Mouse (Mus musculus) gastrocnemius, postnatal 25 days (tissue): Measurements from ENCODE around the gene Emc1. TPM values are rescaled to one million over a fixed set of nuclear protein-coding genes. Genes with fewer than 3 reads are reported as not detected.
"Not testable (repeated sequence)": the region's sequence is repeated elsewhere in the genome, so short reads cannot be mapped to it uniquely, and the experiment has no call there.

Experiments
- DNase-seq: peaks from one replicate; pipeline ENCODE4 v3.0.0; 2022
- total RNA-seq, 2 experiments: library from RNA; stranded (reverse); gene quantifications; 1 replicate in 1 of 2; 2 replicates in 1 of 2; pipeline ENCODE4 v1.2.3; 2021

The Emc1 gene
- total RNA-seq, 2 experiments from 2014 or later: 26.3 to 28.4 TPM

DNA sequence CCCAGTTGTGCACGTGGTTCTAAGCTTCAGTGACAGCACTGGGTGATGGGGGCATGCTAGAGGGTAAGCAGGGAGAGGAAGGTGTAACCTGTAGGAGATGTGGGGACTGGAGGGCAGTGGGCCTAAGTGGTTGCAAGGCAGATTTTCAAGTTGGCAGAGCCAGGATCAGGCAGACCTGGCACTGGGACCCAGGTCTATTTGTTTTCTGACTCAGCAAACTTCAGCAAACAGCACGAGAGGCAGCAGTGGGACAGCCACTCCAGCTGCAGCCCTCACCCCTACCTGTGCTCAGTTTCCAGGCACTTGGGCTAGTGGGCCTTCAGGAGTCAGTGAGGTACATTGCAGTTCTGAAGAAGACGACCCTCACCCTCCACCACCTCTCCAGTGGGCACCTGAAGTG, 4.8 kb downstream of the Emc1 start:
- no peak for DNase-seq

DNA sequence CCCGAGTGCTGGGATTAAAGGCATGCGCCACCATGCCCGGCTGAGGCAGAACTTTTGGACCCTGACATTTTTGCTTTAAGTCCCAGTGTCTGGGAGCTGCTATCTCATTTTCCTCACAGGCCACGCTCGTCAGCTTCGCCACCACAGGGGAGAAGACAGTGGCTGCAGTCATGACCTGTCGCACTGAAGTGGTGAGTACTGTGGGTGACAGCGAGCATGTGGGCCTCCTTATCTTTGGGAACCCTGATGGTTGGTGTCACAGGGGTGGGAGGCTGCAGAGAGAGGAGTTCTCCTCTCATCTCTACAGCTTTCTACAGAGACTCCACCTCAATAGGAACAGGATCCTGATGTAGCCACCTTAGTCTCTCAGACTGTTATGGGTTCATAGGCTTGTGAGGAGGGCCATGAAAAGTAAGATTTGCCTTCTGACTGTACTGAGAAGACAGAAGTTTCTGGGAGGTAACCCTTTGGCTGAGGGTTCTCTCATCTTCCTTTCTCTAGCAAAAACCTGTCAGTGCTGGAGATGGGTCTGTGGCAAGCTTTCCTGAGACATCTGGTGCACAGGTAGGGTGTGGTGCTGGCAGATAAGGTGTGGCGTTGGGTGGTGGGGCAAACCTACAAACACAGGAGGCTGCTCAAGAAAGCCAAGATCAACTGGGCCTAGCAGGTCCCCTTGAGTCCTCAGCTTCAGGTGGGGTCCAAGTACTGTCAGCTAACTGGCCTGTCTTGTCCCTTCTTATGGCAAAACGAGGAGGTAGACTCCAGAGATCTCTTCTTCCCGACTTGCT, 8.6 kb downstream of the Emc1 start:
- DNase-seq: no peak

DNA sequence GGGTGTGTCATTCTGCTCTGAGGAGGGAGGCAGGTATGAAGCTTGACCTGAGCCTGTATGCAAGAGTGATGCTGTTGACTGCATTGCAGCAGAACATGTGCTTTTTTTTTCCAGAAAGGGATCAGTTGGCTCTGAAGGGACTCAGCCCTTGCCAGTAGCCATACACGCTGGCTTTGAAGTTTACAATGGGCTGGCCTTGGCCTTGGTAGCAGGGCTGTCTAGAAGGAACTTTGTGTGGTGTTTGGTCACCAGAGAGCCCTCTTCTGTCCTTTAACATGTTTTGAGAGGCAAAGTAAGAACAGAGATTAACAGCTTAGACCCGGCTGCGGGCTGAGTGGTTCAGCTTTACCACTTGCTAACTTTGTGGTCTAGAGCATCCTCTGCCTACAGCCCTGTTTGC, 14.9 kb downstream of the Emc1 start:
- DNase-seq: no peak

DNA sequence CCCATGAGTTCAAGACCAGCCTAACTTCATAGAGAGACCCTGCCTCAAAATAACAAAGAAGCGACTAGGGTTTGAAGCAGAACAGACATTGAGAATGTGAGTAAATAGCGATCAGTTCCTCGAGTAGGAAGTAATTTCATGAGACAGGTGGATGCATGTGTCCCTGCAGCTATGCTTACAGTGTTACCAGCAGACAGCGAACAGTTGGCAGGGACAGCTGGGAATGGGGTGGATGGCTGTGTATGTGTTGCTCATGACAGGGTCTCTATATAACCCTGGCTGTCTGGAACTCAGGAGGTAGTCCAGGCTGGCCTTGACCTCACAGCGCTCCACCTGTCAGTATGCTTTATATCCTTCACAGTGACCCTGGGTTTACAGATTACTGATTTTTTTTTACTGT, 15.7 kb downstream of the Emc1 start:
- DNase-seq: no peak

DNA sequence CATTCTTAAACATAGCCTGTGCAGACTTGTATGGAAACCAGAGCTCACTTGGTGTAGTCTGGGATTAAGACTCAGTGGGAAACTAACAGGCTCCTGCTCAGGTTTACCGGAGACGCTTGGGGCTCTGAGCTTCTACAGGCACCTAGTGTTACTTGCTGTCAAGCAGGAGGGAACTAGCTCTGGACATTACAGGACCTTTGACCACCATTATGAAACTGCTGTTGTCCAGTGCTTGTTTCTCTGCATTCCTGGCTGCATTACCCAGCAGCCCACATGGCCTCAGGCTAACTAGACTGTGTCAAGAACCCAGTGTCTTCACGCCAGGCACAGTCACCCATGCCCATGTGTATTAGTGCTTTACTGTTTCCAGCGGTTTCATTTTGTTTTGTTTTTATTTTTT, 20.7 kb downstream of the Emc1 start:
- DNase-seq: no peak

DNA sequence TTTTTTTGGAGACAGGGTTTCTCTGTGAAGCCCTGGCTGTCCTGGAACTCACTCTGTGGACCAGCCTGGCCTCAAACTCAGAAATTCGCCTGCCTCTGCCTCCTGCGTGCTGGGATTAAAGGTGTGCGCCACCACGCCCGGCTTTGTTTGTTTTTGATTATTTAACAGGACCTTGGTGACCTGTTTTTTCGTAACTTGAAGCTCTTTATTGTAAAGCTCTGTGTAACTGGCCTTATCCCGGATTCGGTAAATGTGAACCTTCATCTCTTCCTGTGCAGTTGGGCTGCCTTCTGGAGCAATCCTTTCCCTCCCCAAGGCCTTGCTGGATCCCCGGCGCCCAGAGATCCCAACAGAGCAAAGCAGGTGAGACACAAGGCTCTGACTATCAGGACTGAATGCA, 21.1 kb downstream of the Emc1 start:
- no peak for DNase-seq

DNA sequence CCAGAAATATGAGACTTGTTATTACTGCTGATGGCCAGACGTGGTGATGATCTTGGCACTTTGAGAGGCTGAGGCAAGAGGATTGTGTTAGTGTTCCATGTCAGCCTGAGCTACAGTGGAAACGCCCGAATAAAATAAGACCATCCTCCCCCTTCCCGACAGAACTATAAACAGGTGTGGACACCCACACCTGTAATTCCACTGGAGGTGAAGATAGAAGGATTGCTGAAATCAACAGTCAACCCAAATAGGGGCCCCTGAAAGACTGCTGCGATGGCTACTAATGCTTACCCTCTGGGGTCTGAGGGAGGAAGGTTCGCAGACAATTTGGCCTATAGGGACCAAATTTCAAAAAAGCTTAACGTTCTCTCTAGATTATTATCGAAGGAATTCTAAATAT, 27.3 kb downstream of the Emc1 start:
- no peak for DNase-seq

DNA sequence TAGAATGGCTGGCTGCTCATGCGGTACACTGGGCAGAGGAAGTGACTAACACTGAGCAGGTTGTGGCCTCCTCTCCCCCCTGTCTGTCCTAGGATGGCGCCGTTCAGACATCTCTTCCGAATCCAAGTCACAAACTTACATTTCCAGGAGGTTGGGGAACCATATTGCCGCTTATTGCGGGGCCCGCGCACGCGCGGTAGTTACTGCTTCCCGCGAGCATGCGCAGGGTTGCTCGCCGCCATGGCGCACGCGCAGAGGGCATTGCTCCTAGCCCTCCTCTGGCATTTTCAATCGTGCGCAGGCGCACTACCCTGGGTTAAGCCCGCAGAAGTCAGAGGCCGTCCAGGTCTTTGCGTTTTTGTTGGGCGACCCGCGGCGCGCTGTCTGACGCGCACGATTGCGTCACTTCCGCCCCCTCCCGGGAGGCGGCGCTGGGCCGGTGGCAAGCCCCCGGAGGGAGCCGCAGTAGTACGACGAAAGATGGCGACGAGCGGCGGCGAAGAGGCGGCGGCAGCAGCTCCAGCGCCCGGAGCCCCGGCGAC, 27.9 kb downstream of the Emc1 start:
- peak; percentile 99 for DNase-seq

DNA sequence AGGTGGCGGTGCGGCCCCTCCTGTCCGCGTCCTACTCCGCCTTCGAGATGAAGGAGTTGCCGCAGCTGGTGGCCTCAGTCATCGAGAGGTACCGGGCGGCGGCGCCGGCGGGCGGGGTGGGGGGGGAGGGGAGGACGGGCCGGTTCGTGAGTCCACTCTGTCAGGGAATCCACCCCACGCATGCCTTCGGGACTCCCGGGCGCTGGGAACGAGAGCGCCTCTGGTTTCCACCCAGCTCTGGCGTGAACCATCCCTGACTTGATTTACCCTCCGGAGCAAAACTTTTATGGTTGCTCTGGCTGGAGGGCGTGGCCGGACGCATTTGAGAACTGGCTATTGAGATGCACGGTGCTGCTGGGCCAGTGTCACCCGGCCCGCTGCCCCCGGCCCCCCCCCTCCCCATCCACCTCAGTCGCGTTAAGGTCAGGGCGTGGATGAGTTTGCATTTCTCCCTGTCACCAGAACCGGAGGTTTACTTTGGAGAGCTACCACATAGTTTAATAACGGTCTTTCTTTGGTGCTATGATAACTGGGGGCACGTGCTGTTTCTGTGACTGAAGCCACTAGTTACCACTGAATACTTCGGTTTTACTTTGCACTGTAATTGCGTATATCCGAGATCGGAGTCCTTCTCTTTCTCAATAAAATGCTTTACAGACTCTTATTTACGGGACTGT, 28.5 kb downstream of the Emc1 start:
- DNase-seq: no peak

DNA sequence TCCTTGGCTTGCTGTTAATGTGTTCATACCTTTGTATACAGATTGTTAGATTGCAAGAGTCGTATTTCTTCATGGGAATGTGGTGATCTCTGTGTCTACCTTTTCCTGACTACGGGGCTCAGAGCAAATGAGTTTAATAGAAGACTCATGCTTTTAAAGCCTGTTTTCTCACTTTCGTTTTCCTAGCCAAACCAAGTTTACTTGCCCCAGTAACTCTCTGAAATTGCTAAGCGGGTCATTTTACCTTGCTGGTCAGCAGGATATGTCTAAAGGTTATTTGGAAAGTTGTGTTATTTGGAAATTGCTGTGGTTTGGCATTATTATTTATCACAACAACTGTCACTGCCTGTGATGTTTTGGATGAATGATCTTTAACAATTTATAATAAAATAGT, 29.1 kb downstream of the Emc1 start:
- no peak for DNase-seq

DNA sequence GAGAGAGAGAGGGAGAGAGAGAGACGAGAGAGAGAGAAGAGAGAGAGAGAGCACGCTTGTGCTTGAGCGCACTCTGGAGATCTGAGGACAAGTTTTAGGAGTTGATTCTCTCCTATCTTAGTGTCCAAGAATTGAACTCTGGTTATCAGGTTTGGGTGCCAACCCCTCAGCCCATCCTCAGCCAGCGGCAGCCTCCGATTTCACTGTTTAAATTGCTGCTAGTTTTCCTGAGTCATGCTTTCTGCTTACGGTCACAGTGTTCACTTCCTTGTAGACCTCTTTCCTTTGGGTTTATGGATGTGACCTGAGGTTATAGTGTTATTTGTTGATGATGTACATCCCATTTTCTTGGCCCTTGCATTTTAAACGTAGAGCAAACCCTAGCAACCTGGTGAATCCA, 29.8 kb downstream of the Emc1 start:
- no peak for DNase-seq

DNA sequence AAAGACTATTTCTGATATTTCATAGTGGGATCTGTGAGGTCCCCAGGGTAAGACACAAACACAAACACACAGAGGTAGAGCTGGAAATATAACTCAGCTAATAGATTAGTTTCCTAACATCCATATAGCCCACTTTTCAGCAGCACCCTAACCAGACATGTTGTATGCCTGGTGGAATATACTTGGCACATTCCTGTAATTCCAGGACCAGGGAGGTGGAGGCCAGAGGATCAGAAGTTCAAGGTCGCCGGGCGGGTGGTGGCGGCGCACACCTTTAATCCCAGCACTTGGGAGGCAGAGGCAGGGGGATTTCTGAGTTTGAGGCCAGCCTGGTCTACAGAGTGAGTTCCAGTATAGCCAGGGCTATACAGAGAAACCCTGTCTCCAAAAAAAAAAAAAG, 33.5 kb downstream of the Emc1 start:
- not testable (repeated sequence) for DNase-seq

DNA sequence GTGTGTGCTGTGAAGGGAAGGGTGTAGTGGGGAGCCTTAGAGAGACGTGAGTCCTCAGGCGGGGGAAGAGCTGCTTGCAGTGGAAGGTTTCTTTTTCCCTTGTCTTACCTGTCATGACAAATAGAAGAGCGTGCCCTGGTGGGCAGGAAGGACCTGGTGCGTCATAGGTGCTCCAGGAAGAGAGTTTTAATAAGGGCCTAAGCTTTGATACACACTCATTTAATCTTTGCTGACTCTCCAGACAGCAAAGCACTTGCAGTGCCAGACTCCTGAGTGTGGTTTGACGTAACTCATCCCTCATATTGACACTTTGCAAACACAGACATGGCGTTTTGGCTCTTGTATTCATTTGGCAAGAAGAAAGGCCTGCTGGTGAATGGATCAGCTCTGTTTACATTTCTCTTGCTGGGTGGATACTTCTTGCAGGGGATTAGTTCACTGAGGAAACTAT, 34.5 kb downstream of the Emc1 start:
- DNase-seq: no peak

DNA sequence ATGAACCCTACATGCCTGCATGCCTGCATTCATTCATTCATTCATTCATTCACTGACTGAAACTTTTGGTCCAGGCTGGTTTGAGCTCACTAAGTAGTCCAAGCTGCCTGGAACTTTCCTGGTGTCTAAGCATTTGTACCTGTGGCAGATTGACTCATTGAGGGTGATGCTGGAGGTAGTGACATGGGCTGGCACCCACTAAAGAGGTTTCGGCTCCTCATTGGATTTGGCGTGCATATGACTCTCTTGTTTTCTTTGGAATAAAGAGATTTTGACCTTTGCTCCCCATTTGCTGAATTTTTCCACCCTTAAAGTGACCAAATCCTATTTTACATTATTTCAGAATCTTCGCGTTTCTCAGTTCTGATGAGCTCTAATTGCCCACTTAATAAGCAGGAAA, 37.2 kb downstream of the Emc1 start:
- no peak for DNase-seq

DNA sequence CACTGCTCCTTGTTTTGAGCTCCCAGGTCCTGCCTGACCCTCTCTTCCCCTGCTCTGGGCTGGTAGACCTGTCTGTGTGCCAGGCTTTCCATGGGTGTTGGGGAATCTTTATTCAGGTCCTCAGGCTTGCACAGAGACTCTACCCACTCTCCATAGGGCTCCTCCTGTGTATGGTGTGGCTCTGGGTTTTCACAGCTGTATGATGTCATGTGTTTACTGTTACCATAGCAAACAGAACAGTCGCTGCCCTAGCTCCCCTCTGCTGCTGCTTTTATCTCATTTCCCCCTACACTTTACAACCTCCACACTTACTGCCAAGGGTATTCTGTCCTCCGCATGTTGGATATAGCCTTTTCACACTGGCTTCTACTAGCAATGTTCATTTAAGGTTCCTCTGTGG, 43.0 kb downstream of the Emc1 start:
- no peak for DNase-seq

DNA sequence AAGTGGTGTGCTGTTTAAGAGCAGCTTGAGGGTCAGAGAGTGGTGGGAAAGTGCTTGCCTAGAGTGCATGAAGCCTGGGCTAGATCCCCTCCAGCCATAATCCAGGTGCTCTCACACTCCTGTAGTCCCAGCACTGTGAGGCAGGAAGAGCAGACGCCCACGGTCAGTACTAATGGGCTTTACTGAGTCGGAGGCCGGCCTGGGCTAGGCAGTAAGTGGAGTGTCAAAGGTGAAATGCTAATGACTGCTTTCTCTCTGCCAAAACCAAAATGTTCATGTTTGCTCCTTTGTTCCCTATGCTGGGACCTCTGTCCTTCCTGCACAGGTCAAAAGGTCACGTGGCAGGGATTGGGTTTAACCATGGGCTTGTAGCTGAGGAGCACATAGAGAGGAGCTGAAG, 48.1 kb downstream of the Emc1 start:
- no peak for DNase-seq

DNA sequence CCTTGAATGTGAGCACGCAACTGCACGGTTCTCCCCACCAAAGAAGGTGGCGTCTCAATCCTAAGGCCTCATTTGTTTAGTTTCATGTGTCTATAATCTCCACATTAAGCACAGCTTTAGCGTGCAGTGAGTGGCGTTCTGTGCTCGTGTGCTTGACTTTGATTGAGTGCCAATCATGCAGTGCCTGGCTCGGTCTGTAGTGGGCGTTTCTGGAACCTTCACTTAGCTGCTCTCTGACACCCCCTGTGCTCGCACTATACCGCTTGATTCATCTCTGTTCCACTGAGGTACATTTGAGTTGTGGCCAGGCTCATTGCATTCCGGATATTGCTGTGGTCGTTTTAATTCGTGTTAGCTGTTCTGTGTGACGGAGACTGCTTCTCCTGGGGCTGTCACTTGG, 50.8 kb downstream of the Emc1 start:
- DNase-seq: no peak

DNA sequence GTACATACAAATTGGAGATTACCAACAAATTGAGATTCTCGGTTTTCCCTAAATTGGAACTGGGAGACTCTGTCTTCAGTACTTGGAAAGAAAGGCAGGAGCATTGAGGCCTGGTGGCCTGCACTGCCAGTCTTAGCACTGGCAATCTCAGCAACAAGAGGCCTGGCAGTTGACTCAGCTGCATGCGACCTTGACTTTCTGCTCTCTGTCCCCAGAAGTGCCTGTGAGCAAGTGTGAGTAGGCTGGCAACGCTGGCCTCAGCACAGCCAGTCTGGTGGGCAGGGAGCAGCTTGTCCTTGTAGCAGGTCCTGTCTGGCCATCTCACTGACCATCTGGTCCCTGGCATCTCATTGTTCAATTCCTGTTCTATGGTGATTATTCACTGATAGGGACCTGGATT, 59.0 kb downstream of the Emc1 start:
- no peak for DNase-seq

DNA sequence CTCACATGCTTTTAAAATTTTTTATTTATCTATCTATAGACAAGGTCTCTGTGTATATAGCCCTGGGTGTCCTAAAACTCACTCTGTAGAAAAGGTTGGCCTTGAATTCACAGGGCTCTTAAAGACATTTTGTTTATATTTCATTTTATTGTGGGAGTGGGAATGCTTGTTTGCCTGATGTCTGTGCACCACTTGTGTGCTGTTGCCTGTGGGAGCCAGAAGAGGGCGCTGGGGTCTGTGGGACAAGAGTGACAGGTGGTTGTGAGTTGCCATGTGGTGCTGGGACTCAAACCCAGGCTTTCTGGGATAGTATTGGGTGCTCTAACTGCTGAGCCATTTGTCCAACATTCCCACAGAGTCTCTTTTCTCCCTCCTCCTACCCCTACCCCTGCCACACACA, 65.5 kb downstream of the Emc1 start:
- no peak for DNase-seq

DNA sequence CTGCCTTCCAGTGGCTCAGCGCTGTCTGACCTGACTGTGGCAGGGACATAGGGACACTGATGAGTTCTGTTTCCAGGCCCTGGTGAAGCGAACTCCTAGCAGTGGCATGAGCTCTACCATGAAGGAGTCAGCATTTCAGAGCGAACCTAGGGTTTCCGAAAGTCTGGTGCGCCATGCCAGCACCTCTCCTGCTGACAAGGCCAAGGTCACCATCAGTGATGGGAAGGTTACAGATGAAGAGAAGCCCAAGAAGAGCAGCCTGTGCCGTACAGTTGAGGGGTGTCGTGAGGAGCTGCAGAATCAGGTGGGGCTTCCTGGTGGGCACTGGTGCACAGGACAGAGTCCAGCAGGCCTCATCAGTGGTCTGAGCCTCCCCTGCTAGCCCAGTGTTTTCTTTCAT, 69.2 kb downstream of the Emc1 start:
- no peak for DNase-seq

DNA sequence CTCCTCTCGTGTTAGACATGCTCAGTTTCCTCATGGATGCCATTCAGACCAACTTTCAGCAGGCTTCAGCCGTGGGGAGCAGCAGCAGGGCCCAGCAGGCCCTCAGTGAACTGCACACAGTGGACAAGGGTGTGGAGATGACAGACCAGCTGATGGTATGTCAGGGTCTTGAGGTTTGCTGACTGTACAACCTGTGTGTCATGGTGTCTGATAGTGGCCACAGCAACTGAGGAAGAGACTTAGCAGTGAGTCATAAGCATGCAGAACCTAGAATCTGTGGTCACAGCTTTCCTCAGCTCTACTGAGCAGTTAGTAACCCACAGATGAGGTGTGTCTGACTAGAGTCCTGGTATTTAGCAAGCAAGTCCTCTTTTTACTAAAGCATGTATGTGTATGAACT, 70.0 kb downstream of the Emc1 start:
- no peak for DNase-seq

DNA sequence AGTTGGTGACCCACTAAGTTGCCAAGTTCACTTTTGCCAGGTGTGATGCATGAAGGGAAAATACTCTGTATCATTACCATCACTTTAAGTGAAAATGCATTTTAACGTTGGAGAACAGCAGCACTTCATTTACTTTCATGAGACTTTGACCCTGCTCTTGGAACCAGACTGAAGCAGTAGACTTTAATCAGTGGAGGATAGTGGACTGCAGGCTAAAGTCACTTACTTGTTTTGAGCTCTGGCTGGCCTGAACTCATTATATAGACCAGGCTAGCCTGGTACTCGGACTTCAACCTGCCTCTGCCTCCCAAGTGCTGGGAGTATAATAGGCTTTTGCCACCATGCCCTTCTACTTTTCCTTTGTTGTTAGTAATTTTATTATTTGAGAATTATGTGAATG, 70.9 kb downstream of the Emc1 start:
- no peak for DNase-seq
